Mouse (Mus musculus) spleen, adult 2 months (tissue): ENCODE results near the gene Gstm7.

Source experiments
- CTCF ChIP-seq: fragments of 200-500 bp; IDR thresholded peaks from 2 replicates; pipeline ENCODE4 v1.5.1; 2011; ENCODE audit warnings: mild to moderate bottlenecking, inconsistent platforms; ENCODE audit not compliant: insufficient read depth, insufficient read length, insufficient replicate concordance; ENCODE audit errors: extremely low read depth
- POLR2A ChIP-seq: fragments of 200-500 bp; IDR thresholded peaks from 2 replicates; pipeline ENCODE4 v1.6.1; 2011; ENCODE audit warnings: low read depth, low read length, inconsistent platforms

DNA sequence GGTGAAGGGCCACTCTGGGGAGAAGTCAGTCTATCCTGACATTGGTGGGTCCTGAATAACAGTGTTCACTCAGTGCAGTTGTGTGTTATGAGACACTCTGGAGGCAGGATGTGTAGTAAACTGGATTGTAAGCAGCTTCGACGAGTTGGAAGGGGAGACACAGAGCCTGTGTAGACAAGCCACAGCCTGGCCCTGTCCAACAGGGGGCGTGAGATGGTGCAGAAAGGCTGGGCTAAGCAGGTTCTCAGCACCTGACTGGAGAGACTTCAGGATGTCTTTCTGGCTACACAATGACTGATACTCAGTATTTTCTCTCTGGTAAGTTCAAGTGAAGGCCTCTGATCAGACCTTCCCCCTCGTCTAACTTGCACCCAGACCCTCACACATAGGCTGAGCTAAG lies 14.1 kb upstream of the Gstm7 start:
- no peak for TF ChIP-seq CTCF
- TF ChIP-seq POLR2A, result no peak
